Mouse (Mus musculus) kidney, postnatal 36 days (tissue): ENCODE results near the gene Gapdhs.
"Not testable (repeated sequence)": the region's sequence is repeated elsewhere in the genome, so short reads cannot be mapped to it uniquely, and the experiment has no call there.

ENCODE experiments used
- DNase-seq, 2 experiments: peaks; one replicate each; pipeline ENCODE4 v3.0.0; 2021 to 2022; ENCODE audit warnings: mixed read lengths in 2 of 2

The Gapdhs gene

GRCm38 (mm10) chr7:30743617-30744016, at the start of gene Gapdhs:
Gene Gapdhs (minus strand): TSS chr7:30743681.
- not testable (repeated sequence) for DNase-seq

DNA sequence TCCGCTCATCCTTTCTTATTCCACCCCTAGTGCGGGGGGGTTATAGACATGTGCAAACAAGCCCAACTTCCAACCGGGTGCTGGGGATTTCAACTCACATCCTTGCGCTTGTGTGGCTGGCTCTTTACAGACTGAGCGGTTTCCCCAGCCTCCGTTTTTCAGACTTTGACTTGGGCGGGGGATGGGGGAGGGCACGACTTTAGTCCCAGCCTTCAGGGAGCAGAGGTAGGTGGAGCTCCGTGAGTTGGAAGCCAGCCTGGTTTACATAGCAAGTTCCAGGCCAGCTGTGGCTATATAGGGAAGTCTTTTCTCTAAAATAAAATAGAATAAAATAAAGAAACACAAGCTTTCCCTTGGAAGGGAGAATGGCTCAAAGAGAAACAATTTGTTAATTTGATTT, 48.4 kb upstream of the Gapdhs start:
- DNase-seq = peak; percentile 4 to 50

DNA sequence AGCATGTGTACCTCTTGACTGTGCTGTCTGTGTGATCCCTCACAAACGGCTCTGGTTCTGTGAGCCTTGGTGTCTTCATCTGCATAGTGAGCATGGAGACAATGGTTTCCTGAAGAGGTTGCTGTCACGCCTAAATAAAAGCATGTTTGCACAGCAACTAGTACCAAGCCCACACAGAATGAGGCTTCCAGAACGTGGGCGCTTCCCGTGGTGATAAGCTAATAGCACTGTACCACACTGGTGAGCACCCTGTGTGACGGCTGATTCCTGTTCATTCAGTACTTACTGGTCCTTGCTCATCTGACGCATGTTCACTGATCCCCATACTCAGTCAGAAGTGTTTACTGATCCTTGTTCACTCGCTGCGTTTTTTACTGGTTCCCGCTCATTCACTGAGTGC, 46.7 kb upstream of the Gapdhs start:
- DNase-seq = no peak

DNA sequence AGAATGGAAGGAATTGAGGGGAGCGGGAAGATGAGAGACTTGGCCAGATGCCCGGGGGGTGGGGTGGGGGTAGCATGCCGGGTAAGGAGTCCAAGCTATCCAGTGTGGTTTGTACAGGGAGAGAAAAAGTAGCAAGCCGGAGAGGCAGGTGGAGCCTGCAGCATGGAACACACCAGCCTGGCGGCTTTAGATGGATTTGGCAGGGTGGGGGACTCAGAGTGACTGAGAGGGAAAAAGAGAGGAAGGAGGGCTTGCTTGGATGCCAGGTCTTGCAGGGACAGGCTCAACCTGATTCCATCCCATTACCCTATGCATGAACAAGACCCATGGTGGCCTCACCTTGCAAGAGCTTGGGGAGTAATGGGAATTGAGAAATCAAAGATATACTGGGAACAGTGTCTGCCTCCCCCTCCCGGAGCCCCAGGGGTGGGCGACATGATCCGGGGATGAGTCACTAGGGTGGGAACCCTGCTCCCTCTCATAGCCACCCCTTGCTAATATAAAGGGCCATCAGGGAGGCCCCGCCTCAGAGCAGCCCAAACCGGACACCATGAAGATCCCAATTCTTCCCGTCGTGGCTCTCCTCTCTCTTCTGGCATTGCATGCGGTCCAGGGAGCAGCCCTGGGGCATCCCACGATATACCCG, 44.0 kb upstream of the Gapdhs start, which contains the start of gene Krtdap:
Gene Krtdap (plus strand): TSS at position 520 of the 646 bp plus-strand sequence.
- no peak for DNase-seq

DNA sequence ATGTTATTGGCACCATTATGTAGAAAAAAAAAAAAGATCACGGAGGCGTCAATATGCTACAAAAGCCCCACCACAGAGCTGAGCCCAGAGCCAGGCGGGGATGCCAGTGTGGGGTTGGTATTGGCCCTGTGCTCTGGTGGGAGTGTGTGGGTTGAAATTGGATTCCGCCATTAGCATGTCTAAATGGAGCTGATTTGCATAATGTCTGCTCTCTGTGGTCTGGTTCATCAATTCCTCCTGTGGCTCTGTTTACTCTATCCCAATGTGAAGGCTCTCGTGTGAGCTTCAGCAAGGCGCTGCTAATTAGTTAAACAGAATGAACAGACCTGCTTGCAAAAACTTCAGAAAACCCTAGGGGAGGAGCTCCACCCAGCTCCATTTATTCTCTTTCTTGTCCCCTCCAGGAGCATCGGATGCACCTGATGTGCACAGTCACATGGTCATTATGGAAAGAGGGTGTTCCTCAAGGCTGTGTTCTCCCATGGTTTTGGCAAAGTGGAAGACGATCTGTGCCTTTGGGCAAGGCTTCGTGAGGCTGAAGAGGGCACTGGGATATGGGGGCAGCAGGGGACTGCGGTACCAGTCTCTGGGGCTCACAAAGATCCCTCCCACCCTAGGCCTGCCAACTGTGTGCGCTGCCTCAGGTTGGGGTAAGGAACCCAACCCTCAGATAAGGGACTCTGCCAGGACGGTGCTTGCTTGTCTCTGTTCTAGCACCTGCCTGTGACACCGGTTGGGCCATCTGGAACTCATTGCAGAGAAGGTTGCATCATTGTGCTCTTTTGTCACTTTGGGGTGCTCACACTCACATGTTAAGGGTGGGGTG, 42.5 kb upstream of the Gapdhs start:
- DNase-seq = no peak

DNA sequence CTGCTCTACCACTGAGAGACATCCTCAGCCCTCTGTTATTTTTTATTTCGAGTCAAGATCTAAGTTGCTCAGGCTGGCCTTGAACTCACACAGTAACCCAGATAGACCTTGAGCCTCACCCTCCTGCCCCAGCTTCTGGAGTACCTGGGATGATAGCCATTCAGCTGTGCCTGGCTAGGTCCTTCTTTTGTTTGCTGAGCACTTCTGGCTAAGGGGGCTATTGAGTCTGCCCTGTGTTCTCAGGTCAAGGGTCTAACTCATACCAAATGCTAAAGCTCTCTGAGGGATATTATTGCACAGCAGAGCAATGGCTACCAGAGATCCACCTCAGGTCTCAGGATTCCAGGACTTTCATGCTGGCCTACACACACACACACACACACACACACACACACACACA, 41.7 kb upstream of the Gapdhs start:
- DNase-seq = no peak

- DNase-seq = no peak
Observed at GRCm38 (mm10) chr7:30782658-30783057, 39.2 kb upstream of the Gapdhs start.

DNA sequence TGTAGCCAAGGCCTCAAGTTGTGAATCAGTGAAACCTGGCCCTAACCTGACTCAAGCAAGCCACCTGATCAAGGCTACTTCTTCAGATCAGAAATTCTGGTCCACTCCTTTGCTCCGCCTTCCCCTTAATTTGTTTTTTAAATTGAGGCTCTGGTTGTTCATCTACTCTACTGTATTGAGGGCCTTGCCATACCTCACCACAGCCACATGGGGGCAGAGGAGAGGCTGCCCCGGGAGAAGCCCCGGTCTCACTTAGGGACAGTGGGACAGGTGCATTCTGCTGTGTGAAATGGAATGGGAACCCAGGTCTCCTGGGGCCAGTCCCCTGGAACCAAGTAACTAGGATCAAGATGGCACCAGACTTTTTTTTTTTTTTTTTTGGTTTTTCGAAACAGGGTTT, 38.3 kb upstream of the Gapdhs start:
- peak in 1 of 2 experiments; percentile 27 for DNase-seq

- DNase-seq = no peak
Observed at GRCm38 (mm10) chr7:30777911-30778310, 34.4 kb upstream of the Gapdhs start.

DNA sequence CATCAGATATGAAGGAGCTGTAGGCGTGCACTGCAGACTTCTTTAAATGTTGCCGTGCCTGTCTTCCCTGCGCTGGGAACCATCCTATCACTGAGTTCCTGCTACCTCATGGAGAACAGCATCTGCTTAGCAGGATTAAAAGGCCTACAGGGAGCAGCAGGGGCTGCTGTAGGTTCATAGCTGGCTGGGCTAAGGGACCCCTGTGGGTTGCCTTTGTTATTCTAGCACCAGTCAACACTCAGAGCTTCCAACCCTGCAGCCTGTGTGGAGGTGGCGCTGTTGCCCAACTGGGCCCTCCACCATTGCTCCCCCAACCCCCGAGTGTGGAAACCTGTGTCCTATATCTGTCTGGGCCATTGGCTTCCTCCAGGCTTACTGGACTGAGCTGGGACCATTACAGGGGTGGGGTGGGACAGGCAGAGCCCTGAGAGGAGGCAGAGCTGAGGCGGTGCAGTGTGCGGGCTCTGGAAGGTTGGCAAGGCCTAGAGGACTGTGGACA, 33.6 kb upstream of the Gapdhs start:
- no peak for DNase-seq

DNA sequence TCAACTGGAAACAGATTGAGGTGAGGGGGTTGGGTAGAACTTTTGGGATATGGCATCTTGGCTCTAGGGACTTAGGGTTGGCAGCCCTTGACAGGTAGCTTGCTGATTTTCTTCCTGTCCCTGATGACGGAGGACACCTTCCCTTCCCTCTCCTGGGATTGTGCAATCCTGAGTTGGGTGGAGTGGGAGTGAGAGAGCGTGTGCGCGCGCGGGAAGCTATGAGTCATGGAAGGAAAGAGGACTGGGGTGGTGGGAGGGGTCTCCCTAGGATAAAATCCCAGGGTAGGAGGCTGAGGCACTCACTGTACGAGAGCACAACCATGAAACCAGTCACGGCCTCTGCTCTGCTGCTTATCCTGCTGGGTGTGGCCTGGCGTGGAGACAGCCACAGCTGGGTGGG, 32.6 kb upstream of the Gapdhs start:
- DNase-seq = no peak

DNA sequence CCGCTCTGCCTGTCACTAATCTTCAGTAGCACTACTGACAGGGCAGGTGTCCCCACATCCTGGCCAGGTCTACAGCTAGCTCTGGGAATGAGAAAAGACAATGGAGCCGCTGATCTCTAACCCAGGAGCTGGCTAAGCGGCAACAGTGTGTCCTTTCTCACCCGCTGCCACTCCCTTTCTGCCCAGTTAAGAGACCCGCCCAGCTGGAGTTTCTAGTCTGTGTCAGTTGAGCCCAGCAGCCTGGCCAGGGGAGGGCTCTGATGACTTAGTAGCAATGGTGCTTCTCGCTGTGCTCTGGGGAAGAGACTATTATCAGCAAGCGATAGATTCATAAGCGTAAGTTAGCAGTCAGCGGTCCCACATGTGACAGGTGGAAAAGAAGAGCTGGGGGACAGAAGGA, 25.8 kb upstream of the Gapdhs start:
- DNase-seq = no peak

DNA sequence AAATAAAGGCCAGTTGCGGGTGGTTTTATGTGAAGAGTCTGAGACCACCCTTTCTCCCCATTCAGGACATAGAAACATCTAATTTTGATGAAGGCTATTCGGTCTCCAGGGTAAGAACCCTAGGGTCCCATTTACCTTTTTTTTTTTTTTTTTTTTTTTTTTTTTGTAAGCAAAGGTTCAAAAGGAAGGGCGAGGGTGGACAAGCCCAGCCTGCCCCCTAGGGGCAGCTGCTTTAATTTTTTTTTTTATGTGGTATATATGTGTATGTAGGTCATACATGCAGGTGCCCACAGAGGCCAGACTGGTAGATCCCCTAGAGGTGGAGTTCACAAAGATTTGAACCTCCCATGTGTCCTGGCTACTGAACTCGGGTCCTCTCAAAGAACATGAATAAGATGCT, 22.9 kb upstream of the Gapdhs start:
- no peak for DNase-seq

DNA sequence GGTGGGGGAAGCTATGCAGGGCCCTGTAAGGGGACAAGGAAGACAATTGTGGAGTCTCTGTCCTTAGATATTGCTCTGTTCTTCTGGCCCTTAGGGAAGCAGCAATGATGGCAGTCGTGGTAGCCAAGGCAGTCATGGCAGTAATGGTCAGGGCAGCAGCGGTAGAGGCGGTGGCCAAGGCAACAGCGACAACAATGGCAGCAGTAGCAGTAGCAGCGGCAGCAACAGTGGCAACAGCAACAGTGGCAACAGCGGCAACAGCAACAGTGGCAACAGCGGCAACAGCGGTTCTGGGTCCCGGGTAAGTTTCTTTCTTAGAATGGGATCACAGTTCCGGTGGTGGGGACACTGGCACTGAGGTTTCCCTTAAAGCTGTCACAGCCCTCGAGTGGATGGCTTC, 21.7 kb upstream of the Gapdhs start:
- no peak for DNase-seq

GRCm38 (mm10) chr7:30763456-30763855, 20.0 kb upstream of the Gapdhs start, which contains the start of gene Dmkn:
Gene Dmkn (plus strand): TSS chr7:30763756.
- DNase-seq = no peak

GRCm38 (mm10) chr7:30761769-30762352, 18.4 kb upstream of the Gapdhs start:
- DNase-seq = no peak

- peak; percentile 36 to 68 for DNase-seq
Observed at GRCm38 (mm10) chr7:30758853-30759252, 15.4 kb upstream of the Gapdhs start.

DNA sequence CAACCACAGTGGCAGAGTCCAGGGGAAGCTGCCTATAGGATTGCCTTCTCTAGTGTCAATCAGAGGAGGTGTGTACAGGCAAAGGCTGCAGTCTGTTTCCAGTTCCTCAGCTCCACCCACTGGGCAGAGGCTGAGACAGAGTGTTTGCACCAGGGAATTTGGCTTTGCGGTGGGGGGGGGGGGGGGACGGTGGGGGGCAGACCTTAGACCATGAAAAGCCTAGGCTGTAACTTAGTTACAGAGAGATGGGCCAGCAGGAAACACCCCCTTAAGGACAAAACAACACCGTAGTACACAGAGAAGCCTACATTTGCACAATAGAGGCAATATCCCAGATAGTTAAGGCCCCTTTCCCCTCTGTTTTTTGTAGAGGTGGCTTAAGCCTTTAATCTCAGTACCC, 13.5 kb upstream of the Gapdhs start:
- no peak for DNase-seq

DNA sequence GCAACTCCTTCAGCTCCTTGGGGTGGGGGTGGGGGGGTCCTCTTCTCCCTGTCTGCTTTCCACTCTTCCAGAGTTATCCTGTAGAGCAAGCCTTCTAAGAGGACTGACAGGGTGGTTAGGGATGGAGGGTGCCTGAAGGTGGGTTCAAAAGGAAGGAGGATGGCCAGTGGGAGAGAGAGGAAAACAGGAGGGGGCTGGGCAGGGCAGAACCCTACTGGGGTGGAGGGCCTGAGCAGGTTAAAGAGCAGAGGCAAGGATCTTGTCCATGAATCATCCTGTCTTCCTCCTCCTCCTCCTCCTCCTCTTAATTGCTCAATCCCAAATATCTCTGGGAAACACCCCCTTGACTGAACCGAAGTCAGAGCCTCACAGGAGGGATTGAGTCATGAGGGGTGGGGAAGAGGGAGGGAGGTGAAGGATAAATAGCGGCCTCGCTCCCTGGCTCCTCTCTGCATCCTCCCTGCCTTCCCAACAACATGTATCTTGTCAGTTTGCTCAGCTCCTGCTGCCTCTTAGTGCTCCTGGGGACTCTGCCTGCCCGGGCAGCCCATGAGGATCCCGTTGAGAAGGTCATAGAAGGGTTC, 7.7 kb upstream of the Gapdhs start, which contains the start of gene Sbsn:
Gene Sbsn (plus strand): TSS at position 386 of the 584 bp plus-strand sequence.
- no peak for DNase-seq

DNA sequence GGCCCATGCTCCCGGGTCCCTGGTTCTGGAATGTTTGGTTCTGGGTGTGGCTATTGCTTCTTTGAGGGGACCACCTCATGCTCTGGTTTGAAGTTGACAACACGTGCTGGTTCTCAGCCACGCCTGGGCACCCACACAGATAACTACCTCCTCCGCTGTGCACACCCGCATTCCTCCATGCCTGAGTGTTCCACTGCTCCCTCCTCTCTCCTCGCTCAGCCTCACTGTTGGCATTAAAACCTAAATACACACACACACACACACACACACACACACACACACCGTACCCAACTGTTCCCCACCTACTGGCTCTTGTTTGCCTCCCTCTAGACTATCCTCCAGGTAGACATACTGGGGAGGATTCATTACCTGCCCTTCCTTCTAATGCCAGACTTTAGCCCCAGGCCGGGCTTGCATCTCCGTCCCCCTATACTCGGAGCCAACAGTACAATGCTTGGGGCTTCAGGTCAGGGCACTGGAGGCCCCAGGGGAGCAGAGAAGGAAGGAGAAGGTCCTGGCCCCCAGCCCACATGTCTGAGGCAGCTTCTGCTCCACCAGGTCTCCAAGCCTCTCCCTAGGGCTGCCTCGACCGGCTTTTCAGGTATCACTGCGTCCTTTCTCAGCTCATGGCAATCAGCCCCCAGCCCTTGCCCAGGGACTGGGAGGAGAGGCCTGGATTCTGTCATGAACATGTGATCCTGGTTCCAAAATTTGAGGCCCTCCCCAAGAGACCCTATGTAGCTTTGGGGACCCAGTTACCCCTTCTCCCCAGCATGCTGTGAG, 6.5 kb upstream of the Gapdhs start:
- DNase-seq = no peak

- DNase-seq = no peak
Observed at GRCm38 (mm10) chr7:30747525-30748204, 4.2 kb upstream of the Gapdhs start.
